Mouse (Mus musculus) layer of hippocampus, adult 9-11 months (tissue): ENCODE results near the gene AW549877.

Experiments used
- DNase-seq: peaks from one replicate; pipeline ENCODE4 v3.0.0; 2022

AW549877 gene

GRCm38 (mm10) chr15:3995448-3996266 lies at the start of gene AW549877:
AW549877 (minus strand) TSS chr15:3995744.
- peak; percentile 99 for DNase-seq

GRCm38 (mm10) chr15:4043032-4043471 lies 47.5 kb upstream of the AW549877 start:
- DNase-seq = no peak

- no peak for DNase-seq
Observed at GRCm38 (mm10) chr15:4042423-4042822, 46.9 kb upstream of the AW549877 start.

GRCm38 (mm10) chr15:4033168-4034004 lies 37.8 kb upstream of the AW549877 start:
- no peak for DNase-seq

GRCm38 (mm10) chr15:4028960-4029359 lies 33.4 kb upstream of the AW549877 start:
- no peak for DNase-seq

- DNase-seq = no peak
Observed at GRCm38 (mm10) chr15:4028411-4028700, 32.8 kb upstream of the AW549877 start.

GRCm38 (mm10) chr15:4027671-4028410 lies 32.3 kb upstream of the AW549877 start:
- DNase-seq = no peak

GRCm38 (mm10) chr15:4026831-4027584 lies 31.5 kb upstream of the AW549877 start:
- DNase-seq = peak; percentile 91

GRCm38 (mm10) chr15:4026231-4026773 lies 30.8 kb upstream of the AW549877 start, which contains the start of gene Oxct1:
Oxct1 (plus strand) TSS chr15:4026383.
- DNase-seq = peak; percentile 96

GRCm38 (mm10) chr15:4025508-4025904 lies 30.0 kb upstream of the AW549877 start:
- no peak for DNase-seq

GRCm38 (mm10) chr15:4024726-4025507 lies 29.4 kb upstream of the AW549877 start:
- no peak for DNase-seq

- no peak for DNase-seq
Observed at GRCm38 (mm10) chr15:4023747-4024146, 28.2 kb upstream of the AW549877 start.

- DNase-seq = no peak
Observed at GRCm38 (mm10) chr15:4020711-4021110, 25.2 kb upstream of the AW549877 start.

GRCm38 (mm10) chr15:4013873-4014272 lies 18.3 kb upstream of the AW549877 start:
- no peak for DNase-seq

- DNase-seq = no peak
Observed at GRCm38 (mm10) chr15:4000536-4000935, 5.0 kb upstream of the AW549877 start.

- DNase-seq = no peak
Observed at GRCm38 (mm10) chr15:3999144-3999543, 3.6 kb upstream of the AW549877 start.

GRCm38 (mm10) chr15:3996267-3997010 lies 895 bp upstream of the AW549877 start:
- DNase-seq = no peak

- no peak for DNase-seq
Observed at GRCm38 (mm10) chr15:3994852-3995447, 594 bp downstream of the AW549877 start.

- DNase-seq = no peak
Observed at GRCm38 (mm10) chr15:3987981-3988380, 7.6 kb downstream of the AW549877 start.

- no peak for DNase-seq
Observed at GRCm38 (mm10) chr15:3984876-3985275, 10.7 kb downstream of the AW549877 start.
